Mouse (Mus musculus) hindbrain, embryonic 14.5 days (tissue): ENCODE data around the gene Pank4. TPM values are rescaled to one million over a fixed set of nuclear protein-coding genes. Genes with fewer than 3 reads are reported as not detected.
A peak's percentile ranks its signal among the peaks of the same experiment; 100 is the strongest.

Source experiments
- ATAC-seq: fragments of 200-750 bp; cut with Nextera tagmentation; 2 replicates; pipeline ENCODE4 v1.8.0; 2017; ENCODE audit warnings: moderate number of reproducible peaks, mild to moderate bottlenecking, moderate TSS enrichment, moderate library complexity; ENCODE audit not compliant: low FRiP score
- DNase-seq: peaks from one replicate; pipeline ENCODE4 v3.0.0-alpha.2; 2015; ENCODE audit warnings: low spot score
- H3K27ac ChIP-seq: fragments of 300-500 bp; sonication (generic); 2 replicates; pipeline ENCODE4 v1.5.1; 2014; ENCODE audit warnings: mild to moderate bottlenecking, moderate library complexity
- H3K27me3 ChIP-seq: fragments of 300-500 bp; sonication (generic); 2 replicates; pipeline ENCODE4 v1.6.1; 2014; ENCODE audit warnings: mild to moderate bottlenecking, low read length, mixed read lengths; ENCODE audit not compliant: control insufficient read depth, insufficient read depth
- H3K36me3 ChIP-seq: fragments of 300-500 bp; sonication (generic); replicated peaks from 2 replicates; pipeline ENCODE4 v1.6.1; 2014; ENCODE audit not compliant: control insufficient read depth, insufficient read depth
- H3K4me1 ChIP-seq: fragments of 300-500 bp; sonication (generic); replicated peaks from 2 replicates; pipeline ENCODE4 v1.6.1; 2014; ENCODE audit warnings: antibody characterized with exemption, low read length, mixed read lengths; ENCODE audit not compliant: control insufficient read depth, insufficient read depth
- H3K4me2 ChIP-seq: fragments of 300-500 bp; sonication (generic); replicated peaks from 2 replicates; pipeline ENCODE4 v1.6.1; 2014; ENCODE audit warnings: mild to moderate bottlenecking, moderate library complexity
- H3K4me3 ChIP-seq: fragments of 300-500 bp; sonication (generic); replicated peaks from 2 replicates; pipeline ENCODE4 v1.5.1; 2014; ENCODE audit warnings: mild to moderate bottlenecking, low read length
- H3K9ac ChIP-seq: fragments of 300-500 bp; sonication (generic); 2 replicates; pipeline ENCODE4 v1.6.1; 2014
- H3K9me3 ChIP-seq: fragments of 300-500 bp; sonication (generic); 2 replicates; pipeline ENCODE4 v1.6.1; 2016; ENCODE audit warnings: low read length; ENCODE audit not compliant: control insufficient read depth
- WGBS: fragments of 180-500 bp; shearing (Covaris S2); extraction: QIAGEN DNeasy Blood & Tissue Kit; methylation state at CpG from one replicate; pipeline ENCODE4 v1.1.7; 2014; 5-methylcytosine and 5-hydroxymethylcytosine counted together
- polyA plus RNA-seq: library from polyadenylated mRNA; unstranded; fragments of >200 nt; fragmentation: Nextera tagmentation; extraction: Ambion mirVana; gene quantifications from 2 replicates; pipeline ENCODE4 v1.2.1, GENCODE M21; 2014

The Pank4 gene
- polyA plus RNA-seq, 1 experiment from 2014 or later, result 34.1 TPM

GRCm38 (mm10) chr4:154952461-154953241 is 11.3 kb upstream of the Pank4 start:
- Histone ChIP-seq H3K9ac (no peak overlapping the region), H3K4me1 (peaks cover 6% of the 10 kb centered on the region), H3K36me3 (no peaks in the 10 kb centered on the region), H3K27me3 (no peaks in the 10 kb centered on the region), H3K9me3 (no peaks in the 10 kb centered on the region), H3K27ac (no peak overlapping the region), H3K4me3 (no peak overlapping the region), H3K4me2 (peak overlapping the region; percentile 29)
- DNase-seq, result no peak
- 1% methylated on average over 26 of the region's 26 CpGs for WGBS
- ATAC-seq, result peak; percentile 44

- Histone ChIP-seq H3K4me3 (no peak overlapping the region), H3K4me1 (peaks cover 37% of the 10 kb centered on the region), H3K36me3 (no peaks in the 10 kb centered on the region), H3K9ac (no peak overlapping the region), H3K27me3 (peaks cover 15% of the 10 kb centered on the region), H3K4me2 (no peak overlapping the region), H3K27ac (no peak overlapping the region), H3K9me3 (no peaks in the 10 kb centered on the region)
- 20% methylated on average over 9 of the region's 9 CpGs for WGBS
- ATAC-seq, result no peak
- DNase-seq, result no peak
These were observed 7.3 kb upstream of the Pank4 start for GRCm38 (mm10) chr4:154956604-154957003.

GRCm38 (mm10) chr4:154957289-154957993 is 6.5 kb upstream of the Pank4 start:
- Histone ChIP-seq H3K4me2 (peak overlapping the region; percentile 38), H3K4me1 (peaks cover 45% of the 10 kb centered on the region), H3K4me3 (no peak overlapping the region), H3K36me3 (no peaks in the 10 kb centered on the region), H3K27ac (no peak overlapping the region), H3K9me3 (no peaks in the 10 kb centered on the region), H3K9ac (no peak overlapping the region), H3K27me3 (peaks cover 20% of the 10 kb centered on the region)
- 24% methylated on average over 13 of the region's 13 CpGs for WGBS
- DNase-seq (no peak), ATAC-seq (no peak)

- H3K27me3 ChIP-seq, result peaks cover 20% of the 10 kb centered on the region
- WGBS, result 2% methylated on average over 15 of the region's 15 CpGs
- H3K9me3 ChIP-seq, result no peaks in the 10 kb centered on the region
- no peak overlapping the region for H3K4me3 ChIP-seq
- DNase-seq (peak; percentile 75), ATAC-seq (peak; percentile 49; the same call in 1 of the 2 replicates)
- no peak overlapping the region for H3K9ac ChIP-seq
- no peaks in the 10 kb centered on the region for H3K36me3 ChIP-seq
- peaks cover 46% of the 10 kb centered on the region for H3K4me1 ChIP-seq
- no peak overlapping the region for H3K27ac ChIP-seq
- peak overlapping the region; percentile 38 for H3K4me2 ChIP-seq
These were observed 5.8 kb upstream of the Pank4 start for GRCm38 (mm10) chr4:154958171-154958570.

DNA sequence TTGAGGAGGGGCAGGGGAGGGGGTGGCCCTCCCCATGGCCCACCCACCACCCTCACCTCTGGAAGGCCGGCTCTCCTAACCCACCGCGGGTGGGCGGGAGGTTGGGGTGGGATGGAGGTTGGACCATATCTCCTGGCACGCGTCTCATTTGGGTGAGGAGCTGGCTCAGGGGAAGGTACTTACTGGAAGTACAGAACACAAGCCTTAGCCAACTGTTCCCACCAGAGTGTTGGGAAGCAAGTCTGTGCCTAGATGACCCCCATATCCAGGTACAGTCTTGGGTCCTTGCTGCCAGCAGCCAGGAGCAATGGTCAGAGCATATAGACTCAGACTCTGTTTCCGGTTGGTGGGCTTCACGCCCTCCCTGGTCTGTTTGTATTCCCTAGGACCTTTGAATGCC is 5.3 kb upstream of the Pank4 start:
- Histone ChIP-seq H3K9me3 (no peaks in the 10 kb centered on the region), H3K36me3 (no peaks in the 10 kb centered on the region), H3K9ac (no peak overlapping the region), H3K4me2 (peak overlapping the region; percentile 38), H3K4me3 (no peak overlapping the region), H3K27ac (no peak overlapping the region), H3K4me1 (peaks cover 51% of the 10 kb centered on the region), H3K27me3 (peaks cover 20% of the 10 kb centered on the region)
- ATAC-seq (no peak), DNase-seq (no peak)
- 6% methylated on average over 8 of the region's 8 CpGs for WGBS

- ATAC-seq (peak; percentile 70; the same call in 1 of the 2 replicates), DNase-seq (no peak)
- Histone ChIP-seq H3K27ac (peak overlapping the region; percentile 91), H3K36me3 (no peaks in the 10 kb centered on the region), H3K4me1 (peaks cover 54% of the 10 kb centered on the region), H3K27me3 (peaks cover 20% of the 10 kb centered on the region), H3K4me3 (peak overlapping the region; percentile 65), H3K9ac (peak overlapping the region; percentile 81), H3K4me2 (peak overlapping the region; percentile 80), H3K9me3 (no peaks in the 10 kb centered on the region)
- WGBS, result 8% methylated on average over 18 of the region's 20 CpGs
These were observed 3.8 kb upstream of the Pank4 start for GRCm38 (mm10) chr4:154960021-154960689.

- peak within 1 kb of the TSS; percentile 65 for H3K4me3 ChIP-seq
- peaks cover 20% of the 10 kb centered on the region for H3K27me3 ChIP-seq
- peak within 1 kb of the TSS; percentile 81 for H3K9ac ChIP-seq
- 2% methylated on average over 62 of the region's 65 CpGs for WGBS
- no peaks in the 10 kb centered on the region for H3K36me3 ChIP-seq
- DNase-seq (peak; percentile 75), ATAC-seq (peak; percentile 64)
- peaks cover 60% of the 10 kb centered on the region for H3K4me1 ChIP-seq
- H3K9me3 ChIP-seq, result no peaks in the 10 kb centered on the region
- H3K4me2 ChIP-seq, result peak within 1 kb of the TSS; percentile 80
- peak within 1 kb of the TSS; percentile 91 for H3K27ac ChIP-seq
These were observed 3.2 kb upstream of the Pank4 start, which contains the start of gene Hes5 for GRCm38 (mm10) chr4:154960690-154961225. Gene Hes5, plus strand, starts transcription at chr4:154960923.

- Histone ChIP-seq H3K27ac (peak overlapping the region; percentile 91), H3K27me3 (peaks cover 20% of the 10 kb centered on the region), H3K9ac (peak overlapping the region; percentile 81), H3K4me3 (peak overlapping the region; percentile 65), H3K4me2 (peak overlapping the region; percentile 80), H3K9me3 (no peaks in the 10 kb centered on the region), H3K4me1 (peaks cover 64% of the 10 kb centered on the region), H3K36me3 (no peaks in the 10 kb centered on the region)
- DNase-seq, result no peak
- ATAC-seq, result no peak
- under 1% methylated on average over 45 of the region's 47 CpGs for WGBS
These were observed 2.6 kb upstream of the Pank4 start for GRCm38 (mm10) chr4:154961226-154961738.
